Mouse (Mus musculus) bone marrow macrophage, adult 2 months (primary cell): ENCODE measurements around the gene Use1.

Experiments used
- CTCF ChIP-seq: IDR thresholded peaks from 2 replicates; pipeline ENCODE4 v1.5.1; 2012; ENCODE audit warnings: low read depth, mild to moderate bottlenecking, low read length, moderate library complexity
- POLR2A ChIP-seq: IDR thresholded peaks from 2 replicates; pipeline ENCODE4 v1.6.1; 2012; ENCODE audit warnings: mild to moderate bottlenecking, low read depth, low read length, borderline replicate concordance

GRCm38 (mm10) chr8:71401454-71401853 lies 34.8 kb downstream of the Use1 start:
- TF ChIP-seq POLR2A (no peak), CTCF (no peak)
